Mouse (Mus musculus): ENCODE measurements at regions not wholly inside any gene's neighbourhood (a gene's known extent, or its start where the extent isn't known, plus 50 kb on each side); places are given as distances from the start of the nearest gene placed in this dataset.

DNA sequence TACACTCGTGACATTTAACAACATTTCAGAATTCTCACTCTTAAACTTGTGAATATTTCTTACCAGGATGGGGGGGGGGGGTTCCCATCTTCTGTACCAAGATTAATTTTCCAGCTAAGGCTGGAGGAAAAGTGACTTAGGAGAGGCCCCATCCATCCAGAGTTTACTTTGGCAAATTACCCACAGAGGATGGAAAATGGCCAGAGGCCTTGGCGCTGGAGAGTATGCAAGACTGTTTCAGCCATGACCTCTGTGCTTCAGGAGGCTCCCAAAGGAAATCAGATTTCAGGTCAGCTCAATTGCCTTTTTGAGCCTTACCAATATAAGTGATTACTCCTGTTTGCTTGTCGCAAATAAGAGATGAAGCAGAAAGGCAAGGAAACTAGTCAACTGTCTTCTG lies 143.4 kb upstream of the F930015N05Rik start:
- ATAC-seq (ENCODE audit: low TSS enrichment), result no peak

DNA sequence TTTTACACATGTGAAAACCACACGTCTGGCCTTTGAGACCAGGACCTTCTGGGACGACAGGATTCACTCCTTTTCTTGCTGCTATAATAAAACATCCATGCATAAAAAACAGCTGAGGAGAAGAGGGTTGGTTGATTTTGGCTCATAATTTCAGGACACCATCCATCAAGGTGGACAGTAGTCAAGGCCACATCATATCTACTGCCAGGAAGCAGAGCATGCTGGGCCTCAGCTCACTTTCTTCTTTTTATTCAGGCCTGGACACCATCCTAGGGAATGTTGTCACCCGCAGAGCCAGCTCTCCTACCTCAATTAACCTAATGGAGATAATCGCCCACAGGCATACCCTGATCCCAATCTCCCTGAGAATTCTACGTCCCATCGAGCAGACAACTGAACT lies 149.6 kb upstream of the F930015N05Rik start:
- no peak for ATAC-seq (ENCODE audit: low TSS enrichment)

DNA sequence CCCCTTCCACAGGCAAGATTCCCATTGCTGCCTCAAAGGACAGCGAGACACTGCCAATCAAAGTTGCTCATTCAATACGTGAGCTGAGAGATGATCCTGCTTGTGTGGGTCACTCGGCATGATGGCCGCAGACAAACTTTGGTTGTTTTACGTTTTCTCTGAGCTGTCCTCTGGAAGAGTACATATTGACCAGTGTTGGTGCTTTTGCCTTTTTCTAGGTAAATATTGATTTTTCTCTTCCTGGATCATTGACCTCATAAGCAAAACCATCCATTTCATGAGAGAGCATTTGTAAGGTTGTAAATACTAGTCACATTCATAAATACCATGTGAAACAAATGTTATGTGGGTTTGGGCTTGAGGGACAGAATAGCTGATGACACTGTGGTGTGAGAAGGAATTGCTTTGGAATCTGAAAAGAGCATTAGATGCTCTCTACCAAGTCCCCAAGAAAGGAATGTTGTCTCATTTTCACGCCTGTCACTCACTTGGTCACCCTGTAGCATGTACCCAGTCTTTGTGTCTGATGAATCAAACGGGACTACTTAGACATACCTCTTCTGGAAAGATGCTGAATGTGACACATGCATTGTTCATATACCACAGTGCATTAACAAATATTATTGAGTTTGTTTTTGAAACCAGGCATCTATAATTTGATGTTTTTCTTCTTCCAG lies 150.7 kb upstream of the F930015N05Rik start:
- ATAC-seq (ENCODE audit: low TSS enrichment), result no peak

DNA sequence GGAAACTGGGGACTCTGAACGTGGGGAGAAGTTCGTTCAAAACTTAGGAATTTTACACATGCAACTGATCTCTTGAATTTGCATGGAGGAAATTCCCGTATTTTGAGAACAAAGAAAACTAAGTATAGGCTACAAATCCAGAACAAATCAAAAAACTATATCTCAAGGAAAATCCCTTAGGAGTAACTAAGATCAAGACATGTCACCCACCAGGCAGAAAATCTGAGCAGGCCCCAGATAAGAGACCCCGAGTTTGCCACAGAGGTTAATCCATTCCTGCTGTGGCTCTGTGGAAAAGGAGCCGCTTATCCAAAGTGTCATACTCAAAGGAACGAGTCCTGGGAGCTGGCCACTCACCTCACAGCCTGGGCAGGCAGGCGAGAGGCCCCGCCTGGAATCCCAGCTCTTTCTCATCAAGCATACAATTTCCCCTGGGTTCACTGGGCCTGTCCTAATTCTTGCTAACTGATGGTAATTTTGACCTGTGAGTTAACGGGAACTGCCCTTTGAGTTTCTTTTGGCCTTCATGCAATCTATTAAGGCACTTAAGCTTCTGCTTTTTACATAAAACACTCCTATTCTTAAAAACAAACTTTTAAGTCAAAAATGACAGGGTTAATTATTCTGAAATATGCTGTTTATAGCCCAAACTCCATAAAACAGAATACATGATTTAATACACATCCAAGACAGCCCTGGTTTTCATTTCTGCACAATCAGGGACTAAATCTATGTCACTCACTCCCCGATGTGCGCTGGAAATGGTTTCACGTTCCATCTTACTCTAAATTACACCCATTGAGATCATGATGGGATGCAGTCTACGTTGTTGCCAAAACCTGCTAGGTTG lies 151.5 kb upstream of the F930015N05Rik start:
- no peak for ATAC-seq (ENCODE audit: low TSS enrichment)

DNA sequence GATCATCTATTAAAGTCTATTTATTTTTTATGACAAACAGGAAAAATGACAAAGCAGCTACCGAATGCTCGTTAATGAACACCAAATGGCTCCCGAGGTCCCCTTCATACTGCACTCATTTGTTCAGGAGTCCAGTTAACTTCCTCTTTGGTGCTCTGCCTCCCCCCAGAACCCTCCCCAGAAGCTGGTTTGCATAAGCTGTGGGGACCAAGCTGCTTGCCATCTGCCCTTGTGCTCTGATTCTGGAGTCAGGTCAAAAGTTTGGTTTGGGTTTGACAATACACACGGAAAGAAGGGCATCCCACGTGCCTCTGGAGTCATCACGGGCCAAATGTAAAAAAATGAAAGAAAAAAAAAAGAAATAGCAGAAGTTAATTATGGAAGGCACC lies 152.1 kb upstream of the F930015N05Rik start:
- ATAC-seq (ENCODE audit: low TSS enrichment), result no peak

DNA sequence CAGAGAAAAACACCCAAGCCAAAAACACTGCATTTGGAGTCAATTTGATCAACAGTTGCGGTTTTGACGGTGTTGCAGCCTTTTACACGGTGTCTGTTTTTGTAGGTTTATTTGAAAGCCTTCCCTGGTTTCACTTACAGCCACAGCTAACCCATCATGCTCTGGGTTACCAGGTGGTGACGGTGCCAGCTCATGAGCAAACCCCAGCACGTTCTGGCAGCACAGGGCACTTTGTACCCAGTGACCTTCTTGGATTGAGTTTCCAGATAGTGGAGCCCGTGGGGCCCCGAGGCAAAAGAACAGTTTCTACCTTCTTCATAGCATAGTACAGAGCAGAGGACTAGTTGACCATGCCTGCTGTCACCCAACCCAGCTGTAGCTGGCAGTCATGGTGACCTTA lies 152.6 kb upstream of the F930015N05Rik start:
- ATAC-seq (ENCODE audit: low TSS enrichment), result no peak

DNA sequence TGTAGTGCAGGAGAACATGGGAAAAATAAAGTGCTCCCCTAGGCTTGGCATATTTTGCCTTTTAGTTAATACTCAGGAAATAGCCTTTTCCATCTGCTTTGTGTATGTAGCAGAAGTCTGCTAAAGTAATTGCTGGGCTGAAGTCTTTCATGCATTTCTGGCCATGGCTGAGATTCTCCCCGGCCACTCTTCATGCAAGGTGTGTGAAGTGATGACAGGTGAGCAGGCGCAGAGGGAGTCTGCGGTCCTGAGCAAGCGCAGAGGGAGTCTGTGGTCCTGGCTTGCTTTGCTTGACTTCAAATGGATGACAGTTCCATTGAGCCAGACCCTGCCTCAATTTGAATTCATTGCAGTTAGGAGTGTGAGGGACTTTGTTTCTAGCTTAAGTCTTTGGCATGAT lies 153.6 kb upstream of the F930015N05Rik start:
- ATAC-seq (ENCODE audit: low TSS enrichment), result no peak

DNA sequence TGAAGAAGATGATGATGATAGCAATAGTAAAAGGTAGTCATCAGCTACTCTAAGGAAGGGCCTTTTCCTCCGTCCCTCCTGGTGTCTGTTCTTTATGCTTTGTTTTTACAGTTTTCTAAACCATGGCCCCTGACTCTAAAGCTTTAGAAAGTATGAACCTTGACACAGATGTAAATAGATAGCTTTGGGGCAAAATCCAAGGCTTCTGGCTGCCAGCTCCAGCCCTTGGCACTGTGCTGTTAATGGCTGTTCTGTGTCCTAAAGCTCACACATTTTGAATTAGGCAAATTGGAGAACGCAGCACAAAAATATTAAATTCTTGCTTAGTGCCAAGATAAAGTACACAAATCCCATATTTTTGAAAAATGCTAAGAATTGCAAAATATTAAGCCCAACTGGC lies 155.8 kb upstream of the F930015N05Rik start:
- no peak for ATAC-seq (ENCODE audit: low TSS enrichment)

DNA sequence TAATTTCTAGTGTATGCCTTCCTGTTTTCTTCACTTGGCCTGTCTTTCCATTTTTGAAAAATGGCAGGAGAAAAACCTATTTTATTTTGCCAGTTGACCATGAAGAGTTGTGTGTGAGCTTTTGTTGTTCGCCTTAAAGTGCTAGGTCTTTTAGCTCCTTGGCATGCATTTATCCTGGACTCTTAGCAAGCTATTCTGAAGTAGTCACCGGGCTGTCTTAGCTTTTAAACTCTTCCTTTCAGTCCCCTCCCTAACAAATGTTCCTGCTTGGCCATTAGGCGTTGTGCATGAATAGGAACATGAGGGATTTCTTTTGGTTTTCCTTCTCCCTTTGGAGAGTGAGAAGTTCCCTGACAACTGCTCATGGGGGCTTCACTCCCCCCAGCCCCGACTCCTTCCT lies 160.9 kb upstream of the F930015N05Rik start:
- ATAC-seq (ENCODE audit: low TSS enrichment), result no peak

DNA sequence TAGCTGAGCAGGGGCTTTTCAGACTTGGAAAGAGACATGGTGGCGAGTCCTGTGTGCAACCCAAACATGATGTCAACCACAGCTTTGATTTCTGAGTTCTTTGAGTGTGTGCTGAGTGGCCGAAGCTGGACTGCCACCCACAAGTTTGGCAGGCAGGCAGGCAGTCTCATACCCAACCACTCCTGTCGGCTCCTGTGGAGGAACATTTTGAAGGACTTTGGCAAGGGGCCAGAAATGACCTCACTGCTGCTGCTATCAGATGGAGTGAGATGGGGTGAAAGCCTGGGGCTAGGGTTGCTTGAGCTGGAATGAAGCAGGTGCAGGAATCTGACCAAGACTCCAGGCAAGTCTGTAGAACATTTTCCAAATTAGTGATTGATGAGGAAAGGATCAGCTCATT lies 162.7 kb upstream of the F930015N05Rik start:
- ATAC-seq (ENCODE audit: low TSS enrichment), result no peak

DNA sequence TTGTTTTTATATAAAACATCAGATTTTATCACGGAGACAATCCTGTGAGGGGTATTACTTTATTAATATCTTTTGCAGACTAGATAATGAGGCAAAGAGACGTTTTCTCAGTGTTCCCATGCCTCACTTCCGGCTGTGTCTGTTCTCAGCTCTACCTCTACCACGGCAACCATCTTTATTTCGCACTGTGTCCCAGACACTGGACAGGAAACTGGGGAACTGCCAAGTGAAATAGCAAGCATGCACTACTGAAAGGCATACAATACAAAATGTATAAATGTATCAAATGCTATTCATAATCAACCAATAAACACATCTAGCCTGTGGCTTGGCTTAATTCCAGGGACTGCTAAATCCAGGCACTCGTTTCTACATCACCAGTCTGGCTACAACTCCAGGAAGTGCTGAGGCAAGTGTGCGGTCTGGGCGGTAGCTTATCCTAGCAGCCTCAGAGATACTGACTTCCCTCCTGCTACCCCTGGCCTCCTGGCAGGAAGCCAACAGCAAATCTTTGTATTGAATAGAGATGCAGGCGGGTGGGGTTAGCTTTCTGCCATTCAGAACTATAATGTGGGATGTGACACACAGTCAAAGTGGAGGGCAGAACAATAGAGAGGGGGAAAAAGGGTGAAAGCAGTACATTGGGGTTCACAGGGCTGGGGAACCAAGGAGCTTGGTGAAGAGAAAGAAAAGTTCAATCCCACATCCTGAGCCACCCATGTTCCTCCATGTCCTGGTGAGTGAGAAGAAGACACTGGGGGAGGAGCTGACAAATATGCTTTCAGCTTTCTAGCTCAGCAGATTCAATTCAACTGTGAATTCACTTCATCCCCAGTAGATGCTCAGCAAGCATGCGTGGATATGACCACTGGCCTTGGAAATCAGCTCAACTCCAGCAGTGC lies 164.0 kb upstream of the F930015N05Rik start:
- ATAC-seq (ENCODE audit: low TSS enrichment), result no peak

DNA sequence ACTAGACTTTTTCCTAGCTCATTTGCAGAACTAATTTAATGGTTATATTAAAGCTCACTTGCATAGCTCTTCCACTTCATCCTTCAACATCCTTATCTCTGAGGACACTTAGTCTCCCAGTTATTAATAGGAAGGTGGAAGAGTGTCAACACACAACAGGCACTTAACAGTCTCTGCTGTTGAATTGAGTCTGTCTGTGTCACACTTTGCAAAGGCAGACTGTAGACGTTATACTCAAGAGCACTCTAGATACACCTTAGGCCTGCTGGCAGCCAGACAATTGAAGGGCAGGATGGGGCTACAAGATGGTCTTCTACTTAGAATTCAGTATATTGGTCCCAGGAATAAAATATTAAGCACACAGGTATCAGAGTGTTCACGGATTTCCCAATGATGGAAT lies 172.6 kb upstream of the F930015N05Rik start:
- no peak for ATAC-seq (ENCODE audit: low TSS enrichment)

DNA sequence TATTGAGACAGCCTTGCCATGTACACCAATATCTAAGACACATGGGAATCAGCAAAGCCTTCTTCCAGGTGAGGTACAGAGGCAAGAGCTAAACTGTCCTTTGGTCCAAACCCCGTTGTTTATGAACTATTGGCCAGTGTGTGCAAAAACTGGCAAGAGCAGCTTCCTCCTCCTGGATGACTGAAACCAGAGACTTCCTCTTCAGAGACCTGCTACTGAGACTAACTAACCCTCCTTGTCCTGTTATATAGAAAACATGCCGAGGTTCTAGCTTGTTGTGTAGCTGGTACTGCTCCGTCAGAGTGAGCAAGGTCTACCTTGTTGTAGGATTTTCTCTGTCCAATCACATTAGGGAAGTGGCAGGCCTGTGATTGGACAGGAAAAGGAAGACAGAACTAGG lies 174.3 kb upstream of the F930015N05Rik start:
- no peak for ATAC-seq (ENCODE audit: low TSS enrichment)

DNA sequence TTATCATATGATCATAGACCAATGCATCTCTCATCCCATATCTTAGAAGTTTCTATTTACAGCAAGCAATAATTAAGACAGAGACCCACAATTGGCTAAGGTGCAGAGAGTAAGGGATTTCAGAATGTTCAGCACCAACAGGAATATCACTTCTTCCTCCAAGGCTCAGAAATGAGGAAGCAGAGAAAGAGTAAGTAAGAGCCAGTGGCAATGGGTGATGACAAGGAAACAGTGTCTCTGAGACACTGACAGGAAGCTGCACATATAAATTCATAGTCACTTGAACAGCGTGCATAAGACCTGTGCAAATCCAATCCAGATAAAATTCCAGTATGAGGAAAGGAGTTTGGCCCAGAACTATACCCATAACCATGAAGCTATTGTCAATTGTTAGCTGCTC lies 178.7 kb upstream of the F930015N05Rik start:
- ATAC-seq (ENCODE audit: low TSS enrichment), result no peak

DNA sequence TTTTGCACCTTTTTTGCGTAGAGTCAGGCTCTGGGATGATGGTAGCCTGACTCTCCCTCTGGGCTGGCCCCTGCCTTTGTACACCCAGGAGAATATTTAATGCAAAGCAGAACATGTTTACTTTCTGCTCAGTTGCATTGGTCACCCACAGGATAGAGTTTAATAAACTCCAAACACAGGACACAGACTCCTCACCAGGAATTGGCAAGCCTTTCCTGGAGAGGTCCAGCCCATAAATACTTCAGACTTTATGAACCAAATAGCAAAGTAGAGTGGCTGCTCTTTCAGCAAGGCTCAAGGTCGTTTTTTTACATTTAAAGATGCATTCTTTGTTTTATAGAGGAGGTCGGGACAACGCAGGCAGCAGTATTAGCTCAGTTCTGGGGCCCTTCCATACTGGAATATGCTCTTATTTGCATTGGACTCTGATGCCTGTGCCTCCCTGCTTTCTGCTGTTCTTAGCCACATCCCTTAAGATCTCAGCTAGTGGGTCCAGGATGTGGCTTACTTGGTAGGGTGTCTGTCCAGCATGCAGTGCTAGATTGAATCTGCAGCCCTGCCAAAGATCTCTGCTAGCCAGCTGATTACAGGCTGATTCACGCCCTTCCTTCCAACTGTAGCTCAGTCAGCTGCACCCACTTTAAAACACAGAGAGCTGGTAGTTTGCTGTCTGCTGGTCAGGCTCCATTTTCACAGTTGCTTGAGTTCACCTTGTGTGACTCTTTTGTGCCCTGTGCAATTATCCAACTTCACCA lies 182.4 kb upstream of the F930015N05Rik start:
- no peak for ATAC-seq (ENCODE audit: low TSS enrichment)

DNA sequence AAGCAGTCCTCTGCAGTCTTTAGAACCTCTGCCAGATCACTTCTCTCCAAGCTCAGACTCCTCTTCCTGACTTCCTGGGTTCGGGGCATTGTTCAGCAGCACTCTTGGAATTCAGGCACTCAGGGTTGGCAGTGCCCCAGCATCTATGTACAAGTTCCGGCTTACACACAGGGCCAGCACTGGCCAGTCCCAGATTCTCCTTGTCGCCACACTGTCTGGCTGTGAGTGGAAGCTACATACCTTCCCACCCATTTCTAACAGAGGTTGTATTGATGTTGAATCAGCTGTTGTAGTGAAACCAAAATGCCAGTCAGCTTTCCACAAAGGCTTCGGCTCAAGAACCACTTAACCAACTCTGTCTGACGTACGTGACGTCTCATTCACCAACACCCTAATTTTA lies 190.7 kb upstream of the F930015N05Rik start:
- ATAC-seq (ENCODE audit: low TSS enrichment), result no peak

DNA sequence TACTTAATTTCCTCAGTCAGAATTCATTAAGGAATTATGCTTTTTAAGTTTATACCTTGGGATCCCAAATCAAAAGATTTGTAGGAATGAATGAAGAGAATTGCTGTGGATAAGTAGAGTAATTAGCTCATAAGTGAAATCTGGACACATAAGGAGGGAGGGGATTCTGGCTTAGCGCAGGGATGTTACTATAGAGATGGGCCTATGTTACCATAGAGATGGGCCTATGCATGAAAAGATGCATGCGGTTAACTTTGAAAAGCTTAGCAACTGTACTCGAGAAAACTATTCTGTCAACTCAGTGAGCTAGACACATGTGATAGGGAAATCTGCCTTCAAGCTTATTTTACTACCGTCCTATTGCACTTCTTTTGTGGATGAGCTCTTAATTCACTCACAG lies 204.5 kb upstream of the F930015N05Rik start:
- no peak for ATAC-seq (ENCODE audit: low TSS enrichment)

DNA sequence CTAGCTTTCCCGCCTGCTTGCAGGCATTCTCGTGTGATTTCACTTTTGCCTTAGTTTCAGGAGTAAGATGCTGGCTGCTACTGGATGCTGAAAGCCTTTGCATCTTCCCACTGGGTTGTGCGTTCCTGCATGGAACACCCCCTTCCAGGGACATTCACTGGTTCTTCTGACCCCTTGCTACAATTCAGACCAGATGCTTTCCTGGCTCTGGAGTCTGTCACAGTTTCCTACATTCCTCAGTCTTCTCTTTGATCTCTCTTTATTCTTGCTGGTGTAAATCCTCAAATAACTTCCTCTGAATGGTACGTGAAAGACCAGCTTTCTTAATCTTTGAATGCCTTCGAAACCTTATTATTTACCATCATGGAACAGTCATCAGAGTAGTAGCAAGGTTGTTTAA lies 206.7 kb upstream of the F930015N05Rik start:
- no peak for ATAC-seq (ENCODE audit: low TSS enrichment)

DNA sequence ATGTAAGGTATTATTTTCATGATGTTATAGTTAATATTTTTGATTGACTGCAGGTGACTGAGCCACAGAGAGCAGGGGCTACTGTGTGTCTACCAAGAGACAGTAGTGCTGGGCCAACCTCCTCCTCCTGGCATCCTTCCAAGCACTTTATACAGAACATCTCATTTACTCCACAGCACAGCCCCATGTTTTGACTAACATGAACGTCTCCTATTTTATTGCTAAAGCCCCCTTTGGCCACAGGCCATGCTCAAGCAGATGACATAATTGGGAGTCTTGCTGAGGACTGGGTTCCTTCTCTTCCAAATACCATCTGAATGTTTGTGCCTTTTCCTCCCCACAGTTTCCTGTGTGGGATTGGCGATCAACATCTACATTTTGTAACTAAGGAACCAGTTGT lies 211.5 kb upstream of the F930015N05Rik start:
- no peak for ATAC-seq (ENCODE audit: low TSS enrichment)

DNA sequence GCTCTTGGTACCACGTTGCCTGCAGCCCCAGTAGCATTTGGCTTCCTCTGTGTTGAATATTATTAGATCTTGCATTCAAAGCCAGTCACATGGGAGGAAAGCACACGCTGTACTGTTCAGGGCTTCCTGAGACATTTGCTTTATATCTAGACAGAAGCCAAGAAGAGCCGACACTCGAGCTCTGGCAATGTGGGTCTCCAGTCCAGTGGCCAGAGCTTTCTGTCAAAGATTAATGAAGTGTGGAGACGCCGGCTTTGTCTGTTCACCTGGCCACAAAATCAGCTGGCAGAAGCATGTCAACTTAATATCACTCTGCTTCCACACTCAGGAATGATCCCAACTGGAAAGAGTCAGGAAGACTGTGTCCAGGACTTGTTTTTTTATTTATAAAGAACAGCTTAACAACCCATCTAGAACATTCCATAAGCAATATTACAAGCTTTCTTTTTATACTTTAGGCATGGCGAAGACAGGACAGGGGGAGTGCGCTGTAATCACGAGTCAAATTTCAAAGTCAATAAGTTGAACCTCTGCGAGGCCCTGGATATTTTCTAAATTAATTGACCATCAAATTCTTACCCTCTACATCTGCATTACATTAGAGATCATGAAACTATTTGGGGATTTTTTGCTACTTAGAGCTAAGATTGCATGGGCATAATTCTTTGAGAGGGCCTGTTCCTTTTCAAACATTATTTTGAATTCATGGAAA lies 214.3 kb upstream of the F930015N05Rik start:
- ATAC-seq (ENCODE audit: low TSS enrichment), result no peak

DNA sequence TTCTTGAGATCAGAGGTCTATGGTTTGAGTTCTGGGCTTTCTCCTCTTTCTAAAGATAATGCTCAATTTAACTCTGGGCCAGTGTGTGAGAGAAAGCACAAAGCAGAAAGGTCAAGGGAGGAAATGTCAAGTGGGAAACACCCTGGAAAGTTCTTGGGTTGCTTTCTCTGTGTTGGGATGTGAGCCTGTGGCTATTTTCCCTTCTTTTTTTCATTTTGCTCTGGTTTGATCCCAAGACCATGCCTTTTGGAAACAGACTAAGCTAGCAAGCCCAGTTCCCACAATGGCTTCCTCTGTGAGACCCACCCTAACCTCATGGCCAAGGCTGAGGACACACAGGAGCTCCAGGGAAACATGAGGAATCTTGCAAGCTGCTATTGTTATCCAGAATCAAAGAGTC lies 216.4 kb upstream of the F930015N05Rik start:
- no peak for ATAC-seq (ENCODE audit: low TSS enrichment)

Measured in frontal cortex, adult (tissue).